Mouse (Mus musculus) spleen, postnatal 4 days (tissue): ENCODE data around the gene Dnase1l2.
A peak's percentile ranks its signal among the peaks of the same experiment; 100 is the strongest.
"Not testable (repeated sequence)": the region's sequence is repeated elsewhere in the genome, so short reads cannot be mapped to it uniquely, and the experiment has no call there.

Experiments
- DNase-seq, 2 experiments: peaks; one replicate each; pipeline ENCODE4 v3.0.0; 2022; ENCODE audit warnings: low spot score in 2 of 2

The Dnase1l2 gene

DNA sequence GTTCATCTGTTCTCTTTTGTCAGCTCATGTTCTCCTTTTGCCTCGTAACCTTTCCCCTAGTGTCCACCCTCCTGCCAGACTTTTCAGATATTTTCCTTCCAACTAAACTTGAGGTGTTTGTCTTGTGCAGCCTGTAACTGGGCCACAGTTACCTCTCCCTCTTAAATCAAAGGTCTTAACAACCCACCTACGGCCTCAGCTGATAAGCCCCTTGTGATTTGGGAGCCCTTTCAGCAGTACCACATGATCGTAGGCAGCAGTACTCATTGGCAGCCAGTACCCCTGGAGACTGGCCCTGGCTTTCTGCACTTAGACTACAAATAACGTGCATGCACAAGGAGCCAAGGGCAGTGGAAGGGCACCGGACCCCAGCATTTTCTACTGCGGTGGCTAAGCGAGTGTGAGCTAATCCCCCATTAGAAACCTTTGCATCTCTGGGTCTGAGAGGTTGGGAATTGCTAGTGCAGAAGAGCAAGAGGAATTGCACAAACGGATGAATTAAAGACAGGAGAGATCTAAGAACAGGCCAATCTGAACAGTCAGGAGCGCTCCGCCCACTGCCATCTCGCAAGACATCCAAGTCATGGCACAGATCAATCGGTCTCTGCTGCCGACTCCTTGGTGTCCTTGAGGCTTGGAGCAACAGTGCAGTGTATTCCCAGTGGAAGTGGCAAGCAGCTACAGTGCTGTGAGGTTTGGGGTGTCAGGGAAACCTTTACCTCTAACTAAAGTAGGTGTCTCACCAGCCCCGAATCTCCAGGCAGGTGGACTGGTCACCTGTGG lies 13.5 kb downstream of the Dnase1l2 start:
- DNase-seq: no peak

DNA sequence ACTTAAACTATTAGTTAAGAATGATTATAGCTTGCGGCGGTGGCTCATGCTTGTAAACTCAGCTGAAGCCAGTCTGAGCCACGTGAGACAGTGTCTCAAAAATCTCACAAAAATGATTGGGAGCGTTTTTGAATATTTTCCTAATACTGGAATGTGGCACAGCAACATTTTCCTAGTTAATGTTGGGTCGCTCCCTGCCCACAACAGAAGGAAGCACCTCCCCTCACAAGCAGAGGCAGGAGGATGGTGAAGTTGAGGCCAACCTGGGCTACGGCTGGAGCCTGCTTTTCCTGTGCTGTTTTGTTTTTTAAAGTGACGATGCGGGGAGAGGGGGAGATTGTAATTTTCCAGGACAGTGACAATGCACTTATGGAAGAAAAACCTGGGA lies 15.7 kb downstream of the Dnase1l2 start:
- no peak for DNase-seq

DNA sequence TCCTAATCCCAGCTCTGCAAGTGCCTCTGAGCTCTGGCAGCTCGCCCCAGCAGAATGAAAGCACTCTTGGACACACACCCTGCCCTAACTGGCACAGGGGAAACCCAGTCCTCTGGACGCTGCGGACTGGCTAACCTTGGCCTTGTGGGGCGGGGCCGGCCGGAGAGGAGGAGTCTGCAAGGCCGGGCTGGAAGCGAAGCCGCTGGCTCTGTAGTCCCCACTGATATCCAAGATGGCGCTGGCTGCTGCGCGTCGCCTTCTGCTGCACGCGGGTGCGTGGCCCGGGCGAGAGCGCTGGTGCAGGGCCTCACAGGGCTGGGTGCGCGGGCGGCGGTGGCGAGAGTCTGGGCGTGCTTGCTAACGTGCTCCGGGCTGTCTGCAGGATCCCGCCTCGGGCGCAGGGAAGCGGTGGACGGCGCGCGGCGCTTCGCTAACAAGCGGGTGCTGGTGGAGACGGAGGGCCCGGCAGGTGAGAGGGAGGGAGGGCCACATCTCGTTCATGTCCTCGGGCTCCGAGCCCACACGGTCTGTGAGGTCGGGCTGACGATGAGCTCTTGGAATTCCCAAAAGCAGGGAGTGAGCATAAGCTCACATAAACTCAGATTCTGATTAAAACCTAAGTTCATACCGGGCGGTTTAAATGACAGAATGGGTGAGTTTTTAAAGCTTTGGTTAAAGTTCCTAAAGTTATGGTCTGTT lies 16.3 kb downstream of the Dnase1l2 start, which contains the start of gene Eci1:
TSS of gene Eci1 (plus strand) at position 171 of the 699 bp plus-strand sequence.
- peak; percentile 92 to 95 for DNase-seq

DNA sequence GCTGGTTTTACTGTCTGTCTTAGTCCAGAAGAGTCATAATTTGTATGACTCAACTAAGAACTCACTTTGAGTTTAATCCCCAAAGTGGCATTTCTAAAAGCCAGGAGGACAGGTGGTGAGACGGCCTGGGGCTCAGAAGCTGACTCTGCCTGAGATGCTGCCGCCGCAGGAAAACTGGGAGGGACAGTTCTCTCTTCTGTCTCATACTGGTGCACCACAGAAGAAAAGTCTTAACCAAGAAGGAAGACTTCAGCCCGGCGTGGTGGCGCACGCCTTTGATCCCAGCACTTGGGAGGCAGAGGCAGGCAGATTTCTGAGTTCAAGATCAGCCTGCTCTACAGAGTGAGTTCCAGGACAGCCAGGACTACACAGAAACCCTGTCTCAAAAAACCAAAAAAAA lies 17.0 kb downstream of the Dnase1l2 start:
- no peak for DNase-seq

DNA sequence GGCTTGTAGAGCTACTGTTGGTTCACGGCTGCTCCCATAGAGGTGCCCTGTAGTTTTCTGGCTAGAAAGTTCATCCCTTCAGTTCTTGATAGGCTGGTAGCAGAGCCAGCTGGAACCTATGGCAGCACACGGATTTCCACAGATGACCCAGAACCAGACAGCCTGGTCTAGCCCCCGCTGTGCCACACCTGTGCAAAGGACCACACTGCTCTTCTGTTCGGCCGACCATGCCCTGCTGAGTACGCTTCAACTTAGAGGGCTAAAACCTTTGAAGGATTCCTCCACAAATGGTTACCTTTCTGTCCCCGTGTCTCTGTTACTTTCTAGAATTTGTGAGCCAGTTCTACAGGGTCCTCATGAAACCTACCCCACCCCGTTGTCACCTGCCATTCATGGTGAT lies 17.6 kb downstream of the Dnase1l2 start:
- not testable (repeated sequence) for DNase-seq

DNA sequence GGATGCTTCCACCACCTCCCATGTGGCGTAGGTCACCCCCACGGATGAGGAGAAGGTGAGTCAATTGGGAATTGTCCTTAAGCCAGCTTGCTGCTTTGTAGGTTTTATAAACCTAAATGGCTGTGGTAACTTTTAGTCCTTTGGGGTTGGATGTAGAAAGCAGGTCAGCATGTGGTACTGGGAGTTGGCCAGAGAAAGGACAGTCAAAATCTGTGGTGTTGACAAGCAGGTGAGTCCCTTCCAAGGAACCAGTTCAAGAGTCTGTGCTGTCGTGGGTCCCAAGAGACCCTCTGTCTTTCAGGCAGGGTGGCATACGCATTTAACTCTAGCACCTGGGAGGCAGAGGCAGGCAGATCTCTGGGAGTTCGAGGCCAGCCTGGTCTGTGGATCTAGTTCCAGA lies 18.4 kb downstream of the Dnase1l2 start:
- DNase-seq: no peak

DNA sequence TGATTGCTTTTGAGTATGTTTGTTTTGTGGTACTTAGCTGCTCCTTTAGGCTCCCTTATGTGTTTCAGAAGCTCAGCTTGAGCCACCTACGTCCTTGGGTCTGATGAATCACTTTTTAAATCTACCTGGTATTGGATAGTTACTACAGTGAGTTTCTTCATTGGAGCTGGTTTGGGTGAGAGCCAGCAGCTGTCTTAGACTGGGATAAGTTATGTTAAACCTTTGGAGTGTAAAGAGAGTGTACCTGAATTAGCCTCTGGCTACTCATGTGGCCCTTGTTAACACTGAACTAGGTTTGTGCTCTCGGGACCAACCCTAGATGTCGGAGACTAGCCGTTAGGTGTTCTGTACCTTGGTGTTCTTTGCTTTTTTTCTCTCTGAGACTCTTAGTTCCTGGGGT lies 19.8 kb downstream of the Dnase1l2 start:
- no peak for DNase-seq

DNA sequence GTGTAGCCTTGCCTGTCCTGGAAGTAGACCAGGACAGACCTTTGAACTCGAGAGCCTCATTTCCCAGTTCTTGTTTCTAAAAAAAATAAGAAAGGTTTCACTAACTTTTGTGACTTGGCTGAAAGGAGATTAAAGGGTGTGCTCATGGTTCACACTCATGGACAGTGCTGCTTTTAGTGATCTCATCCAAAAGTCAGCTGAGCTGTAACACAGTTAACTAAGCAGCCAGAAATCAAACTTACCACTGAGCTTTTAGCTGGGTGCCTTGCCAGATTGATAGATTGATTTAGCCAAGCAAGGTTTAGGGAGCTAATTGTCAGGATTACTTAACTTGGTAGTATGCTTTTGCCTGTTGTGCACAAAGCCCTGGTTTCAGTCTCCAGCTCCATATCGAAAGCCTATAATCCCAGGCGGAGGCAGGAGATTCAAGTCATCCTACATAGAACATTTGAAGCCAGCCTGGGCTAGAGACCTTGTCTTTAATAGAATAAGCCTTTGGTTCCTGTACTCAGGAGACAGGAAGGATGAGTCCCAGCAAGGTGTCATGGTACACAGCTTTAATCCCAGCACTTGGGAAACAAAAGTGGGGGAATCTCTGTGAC lies 26.8 kb downstream of the Dnase1l2 start:
- DNase-seq: no peak

DNA sequence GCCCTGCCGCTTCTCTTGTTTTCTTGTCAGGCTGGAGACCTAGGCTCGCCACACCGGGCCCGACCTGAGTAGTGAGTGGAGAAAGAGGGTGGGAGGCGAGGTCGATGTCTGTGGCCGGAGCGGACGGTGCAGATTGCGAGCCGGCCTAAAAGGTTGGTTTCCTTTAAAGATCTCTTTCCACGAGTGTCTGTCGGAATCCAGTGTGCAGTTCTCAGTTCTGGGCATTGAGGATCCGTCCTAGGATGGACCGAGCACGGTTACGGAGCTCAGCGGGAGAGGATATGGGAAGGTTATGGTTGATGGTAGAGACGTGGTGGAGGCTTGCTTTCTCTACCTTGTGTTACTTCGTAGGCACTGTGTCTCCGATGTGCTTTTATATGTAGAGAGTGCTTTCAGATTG lies 27.9 kb downstream of the Dnase1l2 start:
- DNase-seq: no peak

DNA sequence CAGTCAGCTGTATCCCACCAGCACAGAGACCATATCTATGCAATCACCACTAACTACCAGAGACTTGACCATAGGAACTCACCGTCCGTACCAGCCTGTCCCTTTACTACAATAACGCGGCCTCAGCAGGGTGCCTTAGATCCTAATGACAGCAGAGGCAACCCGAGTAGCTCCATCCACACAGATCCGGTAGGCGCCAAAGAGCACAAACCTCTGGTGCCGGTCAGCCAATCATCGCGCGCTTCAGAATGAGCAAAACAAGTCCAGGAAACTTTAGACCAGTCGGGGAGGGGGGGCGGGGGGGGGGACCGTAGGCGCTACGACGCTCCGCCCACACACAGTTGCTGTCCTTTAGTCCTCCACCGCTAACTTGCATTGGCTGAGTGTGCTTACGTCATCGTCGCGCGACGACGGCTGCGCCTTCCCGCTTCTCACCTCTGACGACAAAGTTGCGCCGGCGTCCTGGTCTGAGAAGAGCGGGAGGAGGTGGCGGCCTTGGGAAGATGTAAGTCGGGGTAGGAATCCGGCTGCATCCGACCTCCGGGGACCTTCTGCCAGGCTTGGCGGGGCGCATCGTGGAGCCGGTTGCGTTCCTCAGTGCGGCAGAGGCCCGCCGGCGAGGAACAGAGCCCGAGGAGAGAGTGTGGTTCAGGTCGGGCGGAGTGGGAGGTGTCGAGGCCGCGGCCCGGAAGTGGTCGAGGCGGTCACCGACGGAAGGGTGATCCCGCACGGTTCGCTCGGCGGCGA lies 28.5 kb downstream of the Dnase1l2 start, which contains the start of gene Rnps1:
TSS of gene Rnps1 (plus strand) at position 336 of the 747 bp plus-strand sequence.
- peak; percentile 91 to 95 for DNase-seq

DNA sequence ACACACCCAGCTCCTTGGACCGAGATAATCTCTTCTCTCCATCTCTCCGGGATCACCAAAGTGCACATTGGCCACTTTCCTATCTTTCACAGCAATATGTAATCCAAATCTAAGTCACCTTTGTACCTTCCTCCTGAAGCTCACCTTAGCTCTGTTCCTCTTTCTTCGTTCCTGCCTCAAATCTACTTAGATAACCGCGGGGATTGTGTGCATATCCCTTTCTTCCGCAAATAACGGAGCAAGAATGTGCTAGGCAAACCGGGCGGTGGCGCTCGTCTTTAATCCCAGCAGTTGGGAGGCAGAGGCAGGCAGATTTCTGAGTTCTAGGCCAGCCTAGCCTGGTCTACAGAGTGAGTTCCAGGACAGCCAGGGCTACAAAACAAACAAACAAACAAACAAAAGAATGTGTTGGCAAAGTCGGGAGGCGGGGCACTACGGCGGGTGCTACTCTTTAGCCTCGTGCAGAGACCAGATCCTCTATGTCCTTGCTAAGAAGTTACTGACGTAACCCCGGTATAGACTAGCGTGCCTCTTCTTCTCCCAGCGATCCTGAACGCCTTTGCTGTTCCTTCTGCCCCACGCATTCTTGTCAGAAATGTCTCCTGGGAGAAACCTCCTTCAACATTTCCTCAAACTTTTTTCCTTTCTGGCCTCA lies 29.2 kb downstream of the Dnase1l2 start:
- DNase-seq: peak; percentile 63 to 74

DNA sequence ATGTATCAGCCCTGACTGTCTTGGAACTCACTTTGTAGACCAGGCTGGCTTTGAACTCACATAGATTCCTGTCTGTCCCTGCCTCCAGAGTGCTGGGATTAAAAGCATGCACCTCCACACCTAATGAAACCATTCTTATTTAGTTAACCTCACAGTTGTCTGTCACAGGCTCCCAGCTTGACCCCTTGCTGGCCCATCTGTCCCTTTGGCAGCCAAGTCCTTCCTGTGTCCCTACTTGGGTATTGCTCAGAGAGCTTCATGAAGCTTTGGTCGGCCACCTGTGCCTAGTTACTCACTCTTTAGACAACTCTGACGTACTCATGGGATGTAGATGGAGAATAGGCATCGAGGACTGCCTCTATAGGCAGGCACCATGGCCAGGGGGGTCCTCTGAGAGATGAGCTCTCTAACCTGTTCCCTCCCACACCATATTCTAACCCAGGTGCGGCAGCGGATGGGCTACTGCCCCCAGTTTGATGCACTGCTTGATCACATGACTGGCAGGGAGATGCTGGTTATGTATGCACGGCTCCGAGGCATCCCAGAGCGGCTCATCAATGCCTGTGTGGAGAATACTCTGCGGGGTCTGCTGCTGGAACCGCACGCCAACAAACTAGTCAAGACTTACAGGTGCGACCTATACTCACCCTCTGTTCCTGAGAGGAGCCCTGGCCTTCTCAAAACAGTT lies 35.6 kb downstream of the Dnase1l2 start:
- no peak for DNase-seq

DNA sequence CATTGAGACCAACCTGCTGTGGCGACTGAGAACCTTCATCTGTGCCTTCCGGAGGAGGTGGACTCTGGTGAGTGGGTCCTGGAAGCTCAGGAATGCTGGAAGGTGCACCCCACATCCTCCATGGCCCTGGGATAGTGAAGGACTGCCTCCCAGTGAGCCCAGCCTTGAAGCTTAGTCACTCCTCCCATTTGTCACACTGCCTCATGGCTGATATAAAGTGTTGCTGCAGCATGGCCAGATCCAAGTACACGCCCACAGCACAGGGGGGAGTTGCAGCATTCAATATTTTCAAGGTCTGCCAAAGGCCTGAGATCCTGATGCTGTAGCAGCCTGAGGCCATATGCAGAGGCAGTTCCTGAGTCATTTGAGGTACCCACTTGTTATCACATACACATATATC lies 40.5 kb downstream of the Dnase1l2 start:
- no peak for DNase-seq

DNA sequence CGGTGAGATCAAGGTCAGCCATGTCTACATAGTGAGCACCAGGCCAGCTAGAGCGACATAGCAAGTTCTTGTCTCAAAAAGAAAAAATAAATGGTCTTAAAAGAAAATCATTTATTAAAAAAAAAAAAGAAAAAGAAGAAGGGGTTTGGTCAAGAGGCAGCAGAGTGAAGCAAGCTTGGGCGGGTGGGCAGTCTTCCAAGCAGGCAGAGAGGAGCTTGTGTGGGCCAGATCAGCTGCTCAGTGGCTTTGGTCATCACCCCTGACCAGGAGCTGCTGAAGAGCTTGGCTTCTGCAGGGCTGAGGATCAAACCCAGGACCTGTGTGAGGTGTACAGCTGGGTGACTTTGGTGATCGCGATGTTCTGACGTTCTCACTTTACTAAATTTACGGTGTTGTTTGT lies 48.4 kb downstream of the Dnase1l2 start:
- no peak for DNase-seq

DNA sequence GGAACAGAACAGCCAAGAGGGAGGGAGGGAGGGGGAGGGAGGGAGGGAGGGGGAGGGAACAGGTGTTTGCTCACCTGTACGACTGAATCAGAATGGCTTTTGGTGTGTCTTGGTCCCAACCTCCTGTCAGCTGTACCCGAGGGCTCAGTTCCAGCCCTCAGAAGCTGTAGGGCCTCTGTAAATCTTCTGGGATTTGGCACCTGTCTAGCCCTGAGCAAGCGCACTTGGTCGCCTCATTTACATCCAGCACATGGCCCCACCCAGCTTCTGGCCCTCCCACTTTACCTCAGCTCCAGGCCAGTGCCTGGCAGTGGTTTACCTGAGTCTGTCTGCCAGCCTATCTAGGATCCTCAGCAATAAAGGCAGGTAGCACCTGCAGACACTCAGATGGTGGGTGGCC lies 49.4 kb downstream of the Dnase1l2 start:
- DNase-seq: no peak

DNA sequence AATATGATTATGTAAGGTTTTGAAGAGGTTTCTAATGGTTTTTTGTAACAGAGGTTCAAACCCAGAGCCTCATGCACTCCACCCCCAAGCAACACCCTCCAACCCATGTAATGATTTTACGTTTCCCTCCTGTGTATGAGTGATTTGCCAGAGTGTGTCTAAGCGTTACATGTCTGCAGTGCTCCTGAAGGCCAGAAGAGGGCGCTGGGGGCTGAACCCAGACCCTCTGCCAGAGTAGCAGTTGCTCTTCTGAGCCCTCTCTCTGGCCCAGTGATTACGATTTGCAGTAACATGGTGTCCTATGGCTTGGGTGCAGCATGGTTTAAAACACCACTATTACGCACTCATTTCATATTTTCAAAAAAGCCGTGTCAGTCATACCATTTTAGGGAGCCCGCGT lies 51.8 kb downstream of the Dnase1l2 start:
- no peak for DNase-seq
